Mouse (Mus musculus) liver, adult 2 months (tissue): Measurements from ENCODE around the gene Sec31a.

Source experiments
- CTCF ChIP-seq: fragments of 200-500 bp; IDR thresholded peaks from 2 replicates; pipeline ENCODE4 v1.5.1; 2011; ENCODE audit warnings: low read depth, low read length, control low read depth
- POLR2A ChIP-seq: fragments of 200-500 bp; IDR thresholded peaks from 2 replicates; pipeline ENCODE4 v1.6.1; 2011; ENCODE audit warnings: low read length, control low read depth; ENCODE audit not compliant: insufficient read depth; ENCODE audit errors: extremely low read depth

DNA sequence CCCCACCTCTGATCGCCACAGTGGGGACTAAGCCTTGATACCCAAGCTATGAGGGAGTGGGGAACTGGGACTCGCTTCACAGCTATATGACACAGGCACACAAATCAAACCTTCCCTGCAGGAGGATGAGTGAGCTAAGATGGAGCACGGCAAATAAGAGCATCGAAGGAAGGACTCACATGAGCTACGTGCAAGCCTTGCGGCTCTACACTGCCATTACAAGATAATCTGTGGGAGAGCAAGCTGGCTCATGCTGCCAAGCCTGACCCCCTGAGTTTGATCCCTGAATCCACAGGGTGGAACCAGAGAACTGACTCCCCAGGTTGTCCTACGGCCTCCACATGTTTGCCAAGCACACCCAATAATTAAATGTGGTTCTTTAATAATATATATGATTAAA, 79.2 kb downstream of the Sec31a start:
- TF ChIP-seq CTCF (no peak), POLR2A (no peak)
